Mouse (Mus musculus): ENCODE data around the gene Ubp1. TPM values are rescaled to one million over a fixed set of nuclear protein-coding genes. Genes with fewer than 3 reads are reported as not detected.

Gene Ubp1
- polyA plus RNA-seq, 1 experiment from 2014 or later: 33.9 TPM

- ATAC-seq: no peak
- Histone ChIP-seq H3K36me3 (ENCODE audit: poor library complexity, severe bottlenecking) (no peaks in the 10 kb centered on the region), H3K9me3 (replicated peaks) (no peaks in the 10 kb centered on the region), H3K27ac (no peak overlapping the region), H3K27me3 (no peaks in the 10 kb centered on the region), H3K4me3 (no peak overlapping the region), H3K9ac (no peak overlapping the region), H3K4me2 (no peak overlapping the region), H3K4me1 (peaks cover 43% of the 10 kb centered on the region)
- WGBS: 78% methylated on average over 5 of the region's 5 CpGs
Observed at GRCm38 (mm10) chr9:113935638-113936037, 4.9 kb downstream of the Ubp1 start.

- Histone ChIP-seq H3K9ac (no peak overlapping the region), H3K36me3 (ENCODE audit: poor library complexity, severe bottlenecking) (no peaks in the 10 kb centered on the region), H3K4me2 (no peak overlapping the region), H3K27me3 (no peaks in the 10 kb centered on the region), H3K4me1 (peaks cover 23% of the 10 kb centered on the region), H3K9me3 (replicated peaks) (no peaks in the 10 kb centered on the region), H3K27ac (peak overlapping the region; percentile 41; the same call in 1 of the 2 replicates), H3K4me3 (no peak overlapping the region)
- ATAC-seq: no peak
- WGBS: 82% methylated on average over 9 of the region's 9 CpGs
Observed at GRCm38 (mm10) chr9:113939063-113939850, 8.5 kb downstream of the Ubp1 start.

GRCm38 (mm10) chr9:113941103-113941805 lies 10.5 kb downstream of the Ubp1 start:
- peaks cover 15% of the 10 kb centered on the region for H3K36me3 ChIP-seq (ENCODE audit: poor library complexity, severe bottlenecking)
- no peak for ATAC-seq
- H3K27me3 ChIP-seq: no peaks in the 10 kb centered on the region
- no peak overlapping the region for H3K4me2 ChIP-seq
- H3K9me3 ChIP-seq (replicated peaks): no peaks in the 10 kb centered on the region
- H3K4me3 ChIP-seq: no peak overlapping the region
- H3K27ac ChIP-seq: no peak overlapping the region
- 96% methylated on average over 3 of the region's 3 CpGs for WGBS
- H3K4me1 ChIP-seq: peaks cover 10% of the 10 kb centered on the region
- no peak overlapping the region for H3K9ac ChIP-seq

GRCm38 (mm10) chr9:113943372-113943771 lies 12.6 kb downstream of the Ubp1 start:
- WGBS: 97% methylated on average over 1 of the region's 1 CpGs
- no peaks in the 10 kb centered on the region for H3K9me3 ChIP-seq (replicated peaks)
- peaks cover 10% of the 10 kb centered on the region for H3K4me1 ChIP-seq
- no peak overlapping the region for H3K4me3 ChIP-seq
- no peak overlapping the region for H3K9ac ChIP-seq
- H3K27me3 ChIP-seq: no peaks in the 10 kb centered on the region
- no peak for ATAC-seq
- no peak overlapping the region for H3K27ac ChIP-seq
- peaks cover 34% of the 10 kb centered on the region for H3K36me3 ChIP-seq (ENCODE audit: poor library complexity, severe bottlenecking)
- H3K4me2 ChIP-seq: no peak overlapping the region

- peaks cover 49% of the 10 kb centered on the region for H3K36me3 ChIP-seq (ENCODE audit: poor library complexity, severe bottlenecking)
- no peaks in the 10 kb centered on the region for H3K9me3 ChIP-seq (replicated peaks)
- no peak overlapping the region for H3K9ac ChIP-seq
- H3K4me1 ChIP-seq: no peaks in the 10 kb centered on the region
- H3K4me2 ChIP-seq: no peak overlapping the region
- no peak for ATAC-seq
- no peak overlapping the region for H3K27ac ChIP-seq
- H3K4me3 ChIP-seq: no peak overlapping the region
- 83% methylated on average over 1 of the region's 1 CpGs for WGBS
- H3K27me3 ChIP-seq: no peaks in the 10 kb centered on the region
Observed at GRCm38 (mm10) chr9:113947216-113947615, 16.5 kb downstream of the Ubp1 start.

- ATAC-seq: no peak
- peaks cover 6% of the 10 kb centered on the region; the same call in 1 of the 2 replicates for H3K4me1 ChIP-seq
- H3K36me3 ChIP-seq (ENCODE audit: poor library complexity, severe bottlenecking): peaks cover 63% of the 10 kb centered on the region
- 95% methylated on average over 4 of the region's 4 CpGs for WGBS
- no peak overlapping the region for H3K4me2 ChIP-seq
- no peak overlapping the region for H3K27ac ChIP-seq
- no peaks in the 10 kb centered on the region for H3K9me3 ChIP-seq (replicated peaks)
- no peaks in the 10 kb centered on the region for H3K27me3 ChIP-seq
- H3K9ac ChIP-seq: no peak overlapping the region
- H3K4me3 ChIP-seq: no peak overlapping the region
Observed at GRCm38 (mm10) chr9:113957777-113958176, 27.0 kb downstream of the Ubp1 start.

- no peak for ATAC-seq
- H3K4me3 ChIP-seq: no peak overlapping the region
- no peaks in the 10 kb centered on the region for H3K9me3 ChIP-seq (replicated peaks)
Observed at GRCm38 (mm10) chr9:113963718-113964117, 33.0 kb downstream of the Ubp1 start.

GRCm38 (mm10) chr9:113964415-113964814 lies 33.7 kb downstream of the Ubp1 start:
- Histone ChIP-seq H3K4me1 (peaks cover 6% of the 10 kb centered on the region; the same call in 1 of the 2 replicates), H3K36me3 (ENCODE audit: poor library complexity, severe bottlenecking) (peaks cover 92% of the 10 kb centered on the region), H3K27me3 (no peaks in the 10 kb centered on the region), H3K4me3 (no peak overlapping the region), H3K9ac (no peak overlapping the region), H3K9me3 (replicated peaks) (no peaks in the 10 kb centered on the region), H3K27ac (no peak overlapping the region), H3K4me2 (no peak overlapping the region)
- 94% methylated on average over 8 of the region's 8 CpGs for WGBS
- ATAC-seq: no peak

More at GRCm38 (mm10) chr9:113963718-113964117, 33.0 kb downstream of the Ubp1 start:
- peaks cover 6% of the 10 kb centered on the region; the same call in 1 of the 2 replicates for H3K4me1 ChIP-seq
- no peak overlapping the region for H3K27ac ChIP-seq
- no peak overlapping the region for H3K9ac ChIP-seq
- H3K27me3 ChIP-seq: no peaks in the 10 kb centered on the region
- peaks cover 92% of the 10 kb centered on the region for H3K36me3 ChIP-seq (ENCODE audit: poor library complexity, severe bottlenecking)
- H3K4me2 ChIP-seq: no peak overlapping the region

GRCm38 (mm10) chr9:113966838-113967237 lies 36.1 kb downstream of the Ubp1 start:
- Histone ChIP-seq H3K27ac (no peak overlapping the region), H3K27me3 (no peaks in the 10 kb centered on the region), H3K9ac (no peak overlapping the region), H3K4me1 (no peaks in the 10 kb centered on the region), H3K36me3 (ENCODE audit: poor library complexity, severe bottlenecking) (peaks cover 94% of the 10 kb centered on the region), H3K4me2 (no peak overlapping the region), H3K9me3 (replicated peaks) (no peaks in the 10 kb centered on the region), H3K4me3 (no peak overlapping the region)
- ATAC-seq: no peak
- WGBS: 94% methylated on average over 4 of the region's 4 CpGs

GRCm38 (mm10) chr9:113968967-113969366 lies 38.2 kb downstream of the Ubp1 start:
- Histone ChIP-seq H3K4me2 (no peak overlapping the region), H3K4me1 (no peaks in the 10 kb centered on the region), H3K9ac (no peak overlapping the region), H3K36me3 (ENCODE audit: poor library complexity, severe bottlenecking) (peaks cover 86% of the 10 kb centered on the region), H3K27ac (no peak overlapping the region), H3K4me3 (no peak overlapping the region), H3K9me3 (replicated peaks) (no peaks in the 10 kb centered on the region), H3K27me3 (no peaks in the 10 kb centered on the region)
- ATAC-seq: no peak
- WGBS: 93% methylated on average over 7 of the region's 7 CpGs

- Histone ChIP-seq H3K4me3 (no peak overlapping the region), H3K36me3 (ENCODE audit: poor library complexity, severe bottlenecking) (peaks cover 86% of the 10 kb centered on the region), H3K9ac (no peak overlapping the region), H3K9me3 (replicated peaks) (no peaks in the 10 kb centered on the region), H3K4me1 (no peaks in the 10 kb centered on the region), H3K4me2 (no peak overlapping the region), H3K27ac (no peak overlapping the region), H3K27me3 (no peaks in the 10 kb centered on the region)
- 94% methylated on average over 8 of the region's 8 CpGs for WGBS
- ATAC-seq: no peak
Observed at GRCm38 (mm10) chr9:113969399-113969798, 38.7 kb downstream of the Ubp1 start.

- no peak for ATAC-seq
- Histone ChIP-seq H3K36me3 (ENCODE audit: poor library complexity, severe bottlenecking) (peaks cover 86% of the 10 kb centered on the region), H3K9me3 (replicated peaks) (no peaks in the 10 kb centered on the region), H3K27me3 (no peaks in the 10 kb centered on the region), H3K9ac (no peak overlapping the region), H3K4me2 (no peak overlapping the region), H3K4me1 (no peaks in the 10 kb centered on the region), H3K27ac (no peak overlapping the region), H3K4me3 (no peak overlapping the region)
- 94% methylated on average over 14 of the region's 14 CpGs for WGBS
Observed at GRCm38 (mm10) chr9:113970041-113970440, 39.3 kb downstream of the Ubp1 start.
